Mouse (Mus musculus): ENCODE measurements around the gene Ttc28. TPM values are rescaled to one million over a fixed set of nuclear protein-coding genes. Genes with fewer than 3 reads are reported as not detected.

The Ttc28 gene
- polyA plus RNA-seq, 1 experiment from 2014 or later: 13.0 TPM

- Histone ChIP-seq H3K27me3 (replicated peaks; ENCODE audit: control insufficient read depth, insufficient read depth, low read length) (no peaks in the 10 kb centered on the region), H3K4me1 (replicated peaks; ENCODE audit: control insufficient read depth, insufficient read depth, low read length) (0 out of 2 replicates have a peak, but pooled peaks cover 5% of the 10 kb centered on the region), H3K9ac (ENCODE audit: low read length) (no peak overlapping the region), H3K27ac (ENCODE audit: low read depth) (no peak overlapping the region), H3K4me2 (ENCODE audit: low read length) (no peak overlapping the region), H3K9me3 (ENCODE audit: control insufficient read depth, low read length) (no peaks in the 10 kb centered on the region), H3K4me3 (ENCODE audit: low read depth, low read length) (no peak overlapping the region), H3K36me3 (ENCODE audit: control insufficient read depth, insufficient read depth, low read length) (peaks cover 21% of the 10 kb centered on the region)
- WGBS: 34% methylated on average over 7 of the region's 7 CpGs
- DNase-seq (ENCODE audit: low spot score): no peak
- ATAC-seq (replicated peaks; ENCODE audit: low FRiP score, low TSS enrichment, low read depth): peak; percentile 60; the same call in 1 of the 2 replicates
These were observed 359.6 kb downstream of the Ttc28 start for GRCm38 (mm10) chr5:111239223-111239622.

- H3K36me3 ChIP-seq (ENCODE audit: control insufficient read depth, insufficient read depth, low read length): peaks cover 3% of the 10 kb centered on the region; the same call in 1 of the 2 replicates
- WGBS: 26% methylated on average over 14 of the region's 14 CpGs
- H3K9ac ChIP-seq (ENCODE audit: low read length): no peak overlapping the region
- 0 out of 2 replicates have a peak, but pooled peaks cover 5% of the 10 kb centered on the region for H3K4me1 ChIP-seq (replicated peaks; ENCODE audit: control insufficient read depth, insufficient read depth, low read length)
- H3K4me2 ChIP-seq (ENCODE audit: low read length): no peak overlapping the region
- H3K9me3 ChIP-seq (ENCODE audit: control insufficient read depth, low read length): no peaks in the 10 kb centered on the region
- H3K4me3 ChIP-seq (ENCODE audit: low read depth, low read length): no peak overlapping the region
- H3K27ac ChIP-seq (ENCODE audit: low read depth): no peak overlapping the region
- ATAC-seq (replicated peaks; ENCODE audit: low FRiP score, low TSS enrichment, low read depth) (no peak), DNase-seq (ENCODE audit: low spot score) (no peak)
- H3K27me3 ChIP-seq (replicated peaks; ENCODE audit: control insufficient read depth, insufficient read depth, low read length): no peaks in the 10 kb centered on the region
These were observed 363.9 kb downstream of the Ttc28 start for GRCm38 (mm10) chr5:111243447-111244040.

DNA sequence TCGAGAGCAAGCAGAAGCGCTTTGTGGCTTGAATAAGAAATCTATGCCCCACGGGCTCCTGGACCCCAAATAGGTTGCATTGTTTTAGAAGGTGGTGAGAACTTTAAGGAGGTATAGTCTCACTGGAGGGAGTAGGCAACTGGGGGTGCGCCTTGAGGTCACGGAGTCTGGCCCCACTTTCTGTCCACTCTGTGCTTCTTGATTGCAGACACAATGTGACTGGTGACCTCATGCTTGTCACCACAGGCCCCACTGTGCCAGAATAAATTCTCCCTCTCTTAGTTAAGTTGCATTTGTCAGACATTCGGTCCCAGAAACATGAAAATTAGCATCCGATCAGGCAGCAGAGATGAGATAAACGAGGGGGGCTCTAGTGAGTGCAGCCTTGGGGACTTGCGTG is 364.5 kb downstream of the Ttc28 start:
- H3K9ac ChIP-seq (ENCODE audit: low read length): no peak overlapping the region
- no peak for ATAC-seq (replicated peaks; ENCODE audit: low FRiP score, low TSS enrichment, low read depth)
- 70% methylated on average over 9 of the region's 9 CpGs for WGBS

GRCm38 (mm10) chr5:111247571-111248265 is 368.1 kb downstream of the Ttc28 start:
- Histone ChIP-seq H3K27me3 (replicated peaks; ENCODE audit: control insufficient read depth, insufficient read depth, low read length) (no peaks in the 10 kb centered on the region), H3K4me1 (replicated peaks; ENCODE audit: control insufficient read depth, insufficient read depth, low read length) (0 out of 2 replicates have a peak, but pooled peaks cover 5% of the 10 kb centered on the region), H3K9ac (ENCODE audit: low read length) (no peak overlapping the region), H3K4me2 (ENCODE audit: low read length) (no peak overlapping the region), H3K36me3 (ENCODE audit: control insufficient read depth, insufficient read depth, low read length) (no peaks in the 10 kb centered on the region), H3K27ac (ENCODE audit: low read depth) (no peak overlapping the region), H3K4me3 (ENCODE audit: low read depth, low read length) (no peak overlapping the region), H3K9me3 (ENCODE audit: control insufficient read depth, low read length) (no peaks in the 10 kb centered on the region)
- no peak for ATAC-seq (replicated peaks; ENCODE audit: low FRiP score, low TSS enrichment, low read depth)
- 82% methylated on average over 10 of the region's 10 CpGs for WGBS
- no peak for DNase-seq (ENCODE audit: low spot score)

More for the DNA sequence above, 364.5 kb downstream of the Ttc28 start:
- no peak overlapping the region for H3K27ac ChIP-seq (ENCODE audit: low read depth)
- no peak for DNase-seq (ENCODE audit: low spot score)
- H3K27me3 ChIP-seq (replicated peaks; ENCODE audit: control insufficient read depth, insufficient read depth, low read length): no peaks in the 10 kb centered on the region
- H3K4me3 ChIP-seq (ENCODE audit: low read depth, low read length): no peak overlapping the region
- no peaks in the 10 kb centered on the region for H3K9me3 ChIP-seq (ENCODE audit: control insufficient read depth, low read length)
- peaks cover 3% of the 10 kb centered on the region; the same call in 1 of the 2 replicates for H3K36me3 ChIP-seq (ENCODE audit: control insufficient read depth, insufficient read depth, low read length)
- H3K4me2 ChIP-seq (ENCODE audit: low read length): no peak overlapping the region
- H3K4me1 ChIP-seq (replicated peaks; ENCODE audit: control insufficient read depth, insufficient read depth, low read length): 0 out of 2 replicates have a peak, but pooled peaks cover 5% of the 10 kb centered on the region

- Histone ChIP-seq H3K4me1 (replicated peaks; ENCODE audit: control insufficient read depth, insufficient read depth, low read length) (peaks cover 19% of the 10 kb centered on the region), H3K9me3 (ENCODE audit: control insufficient read depth, low read length) (no peaks in the 10 kb centered on the region), H3K4me2 (ENCODE audit: low read length) (no peak overlapping the region), H3K27me3 (replicated peaks; ENCODE audit: control insufficient read depth, insufficient read depth, low read length) (no peaks in the 10 kb centered on the region), H3K9ac (ENCODE audit: low read length) (no peak overlapping the region), H3K36me3 (ENCODE audit: control insufficient read depth, insufficient read depth, low read length) (no peaks in the 10 kb centered on the region), H3K4me3 (ENCODE audit: low read depth, low read length) (no peak overlapping the region), H3K27ac (ENCODE audit: low read depth) (no peak overlapping the region)
- no peak for DNase-seq (ENCODE audit: low spot score)
- ATAC-seq (replicated peaks; ENCODE audit: low FRiP score, low TSS enrichment, low read depth): no peak
- WGBS: 87% methylated on average over 3 of the region's 3 CpGs
These were observed 372.5 kb downstream of the Ttc28 start for GRCm38 (mm10) chr5:111252147-111252546.

- no peaks in the 10 kb centered on the region for H3K36me3 ChIP-seq (ENCODE audit: control insufficient read depth, insufficient read depth, low read length)
- no peak for DNase-seq (ENCODE audit: low spot score)
- H3K9me3 ChIP-seq (ENCODE audit: control insufficient read depth, low read length): no peaks in the 10 kb centered on the region
- no peak overlapping the region for H3K27ac ChIP-seq (ENCODE audit: low read depth)
- 90% methylated on average over 9 of the region's 9 CpGs for WGBS
- ATAC-seq (replicated peaks; ENCODE audit: low FRiP score, low TSS enrichment, low read depth): no peak
- no peak overlapping the region for H3K9ac ChIP-seq (ENCODE audit: low read length)
- H3K4me3 ChIP-seq (ENCODE audit: low read depth, low read length): no peak overlapping the region
- peaks cover 19% of the 10 kb centered on the region for H3K4me1 ChIP-seq (replicated peaks; ENCODE audit: control insufficient read depth, insufficient read depth, low read length)
- no peak overlapping the region for H3K4me2 ChIP-seq (ENCODE audit: low read length)
- H3K27me3 ChIP-seq (replicated peaks; ENCODE audit: control insufficient read depth, insufficient read depth, low read length): no peaks in the 10 kb centered on the region
These were observed 374.8 kb downstream of the Ttc28 start for GRCm38 (mm10) chr5:111254362-111254761.

GRCm38 (mm10) chr5:111254781-111255180 is 375.2 kb downstream of the Ttc28 start:
- Histone ChIP-seq H3K9me3 (ENCODE audit: control insufficient read depth, low read length) (no peaks in the 10 kb centered on the region), H3K4me3 (ENCODE audit: low read depth, low read length) (no peak overlapping the region), H3K27ac (ENCODE audit: low read depth) (no peak overlapping the region), H3K4me1 (replicated peaks; ENCODE audit: control insufficient read depth, insufficient read depth, low read length) (peaks cover 19% of the 10 kb centered on the region), H3K27me3 (replicated peaks; ENCODE audit: control insufficient read depth, insufficient read depth, low read length) (no peaks in the 10 kb centered on the region), H3K36me3 (ENCODE audit: control insufficient read depth, insufficient read depth, low read length) (no peaks in the 10 kb centered on the region), H3K9ac (ENCODE audit: low read length) (no peak overlapping the region), H3K4me2 (ENCODE audit: low read length) (no peak overlapping the region)
- DNase-seq (ENCODE audit: low spot score): no peak
- no peak for ATAC-seq (replicated peaks; ENCODE audit: low FRiP score, low TSS enrichment, low read depth)
- WGBS: 82% methylated on average over 11 of the region's 11 CpGs

GRCm38 (mm10) chr5:111256181-111256580 is 376.6 kb downstream of the Ttc28 start:
- Histone ChIP-seq H3K27me3 (replicated peaks; ENCODE audit: control insufficient read depth, insufficient read depth, low read length) (no peaks in the 10 kb centered on the region), H3K9ac (ENCODE audit: low read length) (0 out of 2 replicates have a peak overlapping the region, but pooled peaks have one; percentile 5), H3K36me3 (ENCODE audit: control insufficient read depth, insufficient read depth, low read length) (no peaks in the 10 kb centered on the region), H3K4me3 (ENCODE audit: low read depth, low read length) (no peak overlapping the region), H3K4me1 (replicated peaks; ENCODE audit: control insufficient read depth, insufficient read depth, low read length) (peaks cover 19% of the 10 kb centered on the region), H3K9me3 (ENCODE audit: control insufficient read depth, low read length) (no peaks in the 10 kb centered on the region), H3K27ac (ENCODE audit: low read depth) (0 out of 2 replicates have a peak overlapping the region, but pooled peaks have one; percentile 27), H3K4me2 (ENCODE audit: low read length) (no peak overlapping the region)
- no peak for DNase-seq (ENCODE audit: low spot score)
- 27% methylated on average over 7 of the region's 7 CpGs for WGBS
- ATAC-seq (replicated peaks; ENCODE audit: low FRiP score, low TSS enrichment, low read depth): peak; percentile 70; the same call in 1 of the 2 replicates

All from intestine, embryonic 14.5 days (tissue).